Mouse (Mus musculus) forebrain, embryonic 13.5 days (tissue): ENCODE measurements around the gene Ppdpf. TPM values are rescaled to one million over a fixed set of nuclear protein-coding genes. Genes with fewer than 3 reads are reported as not detected.

ENCODE experiments used
- ATAC-seq: fragments of 200-750 bp; cut with Nextera tagmentation; 2 replicates; pipeline ENCODE4 v1.8.0; 2017
- H3K27ac ChIP-seq: fragments of 300-500 bp; sonication (generic); 2 replicates; pipeline ENCODE4 v1.5.1; 2015; ENCODE audit warnings: inconsistent platforms, mild to moderate bottlenecking, moderate library complexity
- H3K27me3 ChIP-seq: fragments of 300-500 bp; sonication (generic); 2 replicates; pipeline ENCODE4 v1.6.1; 2015; ENCODE audit warnings: mild to moderate bottlenecking, inconsistent platforms
- H3K36me3 ChIP-seq: fragments of 300-500 bp; sonication (generic); 2 replicates; pipeline ENCODE4 v1.6.1; 2015; ENCODE audit warnings: mild to moderate bottlenecking, inconsistent platforms; ENCODE audit not compliant: poor library complexity, severe bottlenecking
- H3K4me1 ChIP-seq: fragments of 300-500 bp; sonication (generic); 2 replicates; pipeline ENCODE4 v1.6.1; 2015; ENCODE audit warnings: inconsistent platforms
- H3K4me2 ChIP-seq: fragments of 300-500 bp; sonication (generic); 2 replicates; pipeline ENCODE4 v1.6.1; 2015; ENCODE audit warnings: inconsistent platforms, mild to moderate bottlenecking, moderate library complexity
- H3K4me3 ChIP-seq: fragments of 300-500 bp; sonication (generic); 2 replicates; pipeline ENCODE4 v1.5.1; 2015; ENCODE audit warnings: mild to moderate bottlenecking, inconsistent platforms
- H3K9ac ChIP-seq: fragments of 300-500 bp; sonication (generic); 2 replicates; pipeline ENCODE4 v1.6.1; 2015; ENCODE audit warnings: mild to moderate bottlenecking, inconsistent platforms
- H3K9me3 ChIP-seq: fragments of 300-500 bp; sonication (generic); replicated peaks from 2 replicates; pipeline ENCODE4 v1.6.1; 2016; ENCODE audit warnings: inconsistent platforms
- WGBS: fragments of 180-500 bp; shearing (Covaris S2); methylation state at CpG from one replicate; pipeline ENCODE4 v1.1.7; 2015; 5-methylcytosine and 5-hydroxymethylcytosine counted together
- polyA plus RNA-seq: library from polyadenylated mRNA; unstranded; fragments of >200 nt; fragmentation: Nextera tagmentation; extraction: Ambion mirVana; gene quantifications from 2 replicates; pipeline ENCODE4 v1.2.1, GENCODE M21; 2015

Gene Ppdpf
- polyA plus RNA-seq, 1 experiment from 2014 or later = 540 TPM

- no peak overlapping the region for H3K4me2 ChIP-seq
- H3K9me3 ChIP-seq = no peaks in the 10 kb centered on the region
- peaks cover 45% of the 10 kb centered on the region for H3K27me3 ChIP-seq
- no peak for ATAC-seq
- H3K4me3 ChIP-seq = no peak overlapping the region
- no peak overlapping the region for H3K9ac ChIP-seq
- peaks cover 28% of the 10 kb centered on the region for H3K4me1 ChIP-seq
- no peak overlapping the region for H3K27ac ChIP-seq
- no peaks in the 10 kb centered on the region for H3K36me3 ChIP-seq
- WGBS = 86% methylated on average over 1 of the region's 1 CpGs
These were observed 33.9 kb upstream of the Ppdpf start for GRCm38 (mm10) chr2:181153131-181153530.

GRCm38 (mm10) chr2:181153837-181154236, 33.2 kb upstream of the Ppdpf start:
- H3K4me2 ChIP-seq = no peak overlapping the region
- H3K9ac ChIP-seq = no peak overlapping the region
- ATAC-seq = no peak
- peaks cover 42% of the 10 kb centered on the region for H3K27me3 ChIP-seq
- H3K4me1 ChIP-seq = peaks cover 25% of the 10 kb centered on the region
- WGBS = 4% methylated on average over 1 of the region's 1 CpGs
- H3K9me3 ChIP-seq = no peaks in the 10 kb centered on the region
- no peak overlapping the region for H3K27ac ChIP-seq
- H3K36me3 ChIP-seq = no peaks in the 10 kb centered on the region
- H3K4me3 ChIP-seq = no peak overlapping the region

GRCm38 (mm10) chr2:181154361-181154760, 32.7 kb upstream of the Ppdpf start:
- peaks cover 30% of the 10 kb centered on the region for H3K4me1 ChIP-seq
- no peaks in the 10 kb centered on the region for H3K9me3 ChIP-seq
- peaks cover 39% of the 10 kb centered on the region for H3K27me3 ChIP-seq
- H3K9ac ChIP-seq = no peak overlapping the region
- 85% methylated on average over 3 of the region's 3 CpGs for WGBS
- H3K4me3 ChIP-seq = no peak overlapping the region
- ATAC-seq = no peak
- H3K36me3 ChIP-seq = no peaks in the 10 kb centered on the region
- no peak overlapping the region for H3K4me2 ChIP-seq
- H3K27ac ChIP-seq = no peak overlapping the region

- H3K36me3 ChIP-seq = no peaks in the 10 kb centered on the region
- peak overlapping the region; percentile 69; the same call in 1 of the 2 replicates for H3K4me2 ChIP-seq
- peaks cover 33% of the 10 kb centered on the region for H3K27me3 ChIP-seq
- H3K9ac ChIP-seq = no peak overlapping the region
- no peak overlapping the region for H3K27ac ChIP-seq
- H3K9me3 ChIP-seq = no peaks in the 10 kb centered on the region
- H3K4me1 ChIP-seq = peaks cover 35% of the 10 kb centered on the region
- ATAC-seq = no peak
- WGBS = 76% methylated on average over 8 of the region's 8 CpGs
- no peak overlapping the region for H3K4me3 ChIP-seq
These were observed 32.1 kb upstream of the Ppdpf start for GRCm38 (mm10) chr2:181154831-181155415.

- no peaks in the 10 kb centered on the region for H3K9me3 ChIP-seq
- H3K9ac ChIP-seq = peak overlapping the region; percentile 73
- H3K4me1 ChIP-seq = peaks cover 41% of the 10 kb centered on the region
- H3K4me2 ChIP-seq = peak overlapping the region; percentile 69
- 65% methylated on average over 4 of the region's 4 CpGs for WGBS
- peaks cover 29% of the 10 kb centered on the region for H3K27me3 ChIP-seq
- H3K4me3 ChIP-seq = peak overlapping the region; percentile 51
- H3K36me3 ChIP-seq = no peaks in the 10 kb centered on the region
- no peak overlapping the region for H3K27ac ChIP-seq
- ATAC-seq = no peak
These were observed 31.2 kb upstream of the Ppdpf start for GRCm38 (mm10) chr2:181155801-181156200.

GRCm38 (mm10) chr2:181156248-181157121, 30.6 kb upstream of the Ppdpf start, which contains the start of gene Eef1a2:
Eef1a2 (minus strand) TSS chr2:181157014.
- Histone ChIP-seq H3K4me2 (peak within 1 kb of the TSS; percentile 69), H3K4me3 (peak within 1 kb of the TSS; percentile 51), H3K9ac (peak within 1 kb of the TSS; percentile 73), H3K27ac (peak within 1 kb of the TSS; percentile 71), H3K27me3 (peaks cover 29% of the 10 kb centered on the region), H3K4me1 (peaks cover 41% of the 10 kb centered on the region), H3K36me3 (no peaks in the 10 kb centered on the region), H3K9me3 (no peaks in the 10 kb centered on the region)
- WGBS = 3% methylated on average over 55 of the region's 55 CpGs
- ATAC-seq = peak; percentile 72

- no peak for ATAC-seq
- 84% methylated on average over 4 of the region's 4 CpGs for WGBS
- Histone ChIP-seq H3K4me2 (peak overlapping the region; percentile 69), H3K9ac (peak overlapping the region; percentile 73), H3K4me1 (peaks cover 41% of the 10 kb centered on the region), H3K9me3 (no peaks in the 10 kb centered on the region), H3K4me3 (peak overlapping the region; percentile 51), H3K36me3 (no peaks in the 10 kb centered on the region), H3K27ac (peak overlapping the region; percentile 71; the same call in 1 of the 2 replicates), H3K27me3 (peaks cover 29% of the 10 kb centered on the region)
These were observed 29.9 kb upstream of the Ppdpf start for GRCm38 (mm10) chr2:181157180-181157579.

GRCm38 (mm10) chr2:181157716-181158302, 29.2 kb upstream of the Ppdpf start:
- no peak for ATAC-seq
- no peak overlapping the region for H3K27ac ChIP-seq
- H3K4me2 ChIP-seq = no peak overlapping the region
- no peak overlapping the region for H3K9ac ChIP-seq
- no peaks in the 10 kb centered on the region for H3K36me3 ChIP-seq
- H3K4me1 ChIP-seq = peaks cover 41% of the 10 kb centered on the region
- no peak overlapping the region for H3K4me3 ChIP-seq
- H3K9me3 ChIP-seq = no peaks in the 10 kb centered on the region
- peaks cover 25% of the 10 kb centered on the region for H3K27me3 ChIP-seq
- 81% methylated on average over 6 of the region's 6 CpGs for WGBS

- no peaks in the 10 kb centered on the region for H3K36me3 ChIP-seq
- WGBS = 88% methylated on average over 2 of the region's 2 CpGs
- no peaks in the 10 kb centered on the region for H3K9me3 ChIP-seq
- H3K4me2 ChIP-seq = no peak overlapping the region
- H3K9ac ChIP-seq = no peak overlapping the region
- peaks cover 41% of the 10 kb centered on the region for H3K4me1 ChIP-seq
- H3K4me3 ChIP-seq = no peak overlapping the region
- ATAC-seq = no peak
- peaks cover 22% of the 10 kb centered on the region for H3K27me3 ChIP-seq
- H3K27ac ChIP-seq = no peak overlapping the region
These were observed 28.6 kb upstream of the Ppdpf start for GRCm38 (mm10) chr2:181158471-181158870.

- Histone ChIP-seq H3K4me2 (peak overlapping the region; percentile 18; the same call in 1 of the 2 replicates), H3K4me1 (peaks cover 41% of the 10 kb centered on the region), H3K27ac (peak overlapping the region; percentile 76; the same call in 1 of the 2 replicates), H3K9ac (no peak overlapping the region), H3K27me3 (peaks cover 22% of the 10 kb centered on the region), H3K9me3 (no peaks in the 10 kb centered on the region), H3K4me3 (no peak overlapping the region), H3K36me3 (no peaks in the 10 kb centered on the region)
- ATAC-seq = no peak
- WGBS = 57% methylated on average over 7 of the region's 7 CpGs
These were observed 27.9 kb upstream of the Ppdpf start for GRCm38 (mm10) chr2:181159091-181159514.

GRCm38 (mm10) chr2:181159771-181160170, 27.3 kb upstream of the Ppdpf start:
- Histone ChIP-seq H3K4me2 (peak overlapping the region; percentile 18), H3K27ac (peak overlapping the region; percentile 76), H3K4me1 (peaks cover 40% of the 10 kb centered on the region), H3K36me3 (no peaks in the 10 kb centered on the region), H3K9ac (0 out of 2 replicates have a peak overlapping the region, but pooled peaks have one; percentile 23), H3K4me3 (no peak overlapping the region), H3K27me3 (peaks cover 22% of the 10 kb centered on the region), H3K9me3 (no peaks in the 10 kb centered on the region)
- ATAC-seq = peak; percentile 90
- 0% methylated on average over 2 of the region's 2 CpGs for WGBS

- no peaks in the 10 kb centered on the region for H3K36me3 ChIP-seq
- H3K27ac ChIP-seq = no peak overlapping the region
- no peak overlapping the region for H3K9ac ChIP-seq
- no peaks in the 10 kb centered on the region for H3K9me3 ChIP-seq
- 76% methylated on average over 4 of the region's 4 CpGs for WGBS
- peaks cover 33% of the 10 kb centered on the region for H3K4me1 ChIP-seq
- peaks cover 13% of the 10 kb centered on the region for H3K27me3 ChIP-seq
- H3K4me3 ChIP-seq = no peak overlapping the region
- no peak for ATAC-seq
- H3K4me2 ChIP-seq = no peak overlapping the region
These were observed 26.2 kb upstream of the Ppdpf start for GRCm38 (mm10) chr2:181160821-181161220.
